Mouse (Mus musculus) layer of hippocampus, adult 2 months (tissue): ENCODE results near the gene Mobp. TPM values are rescaled to one million over a fixed set of nuclear protein-coding genes. Genes with fewer than 3 reads are reported as not detected.
"Not testable (repeated sequence)": the region's sequence is repeated elsewhere in the genome, so short reads cannot be mapped to it uniquely, and the experiment has no call there.

Source experiments
- DNase-seq, 2 experiments: peaks; one replicate each; pipeline ENCODE4 v3.0.0; 2022; ENCODE audit warnings: low spot score in 2 of 2
- H3K27ac ChIP-seq: fragments of 200-600 bp; 2 replicates; pipeline ENCODE4 v1.8.1; 2022
- H3K4me3 ChIP-seq: fragments of 200-600 bp; 2 replicates; pipeline ENCODE4 v1.8.1; 2022; ENCODE audit warnings: mild to moderate bottlenecking
- CTCF ChIP-seq: fragments of 200-600 bp; conservative IDR thresholded peaks from 2 replicates; pipeline ENCODE4 v1.8.1; 2022; ENCODE audit warnings: antibody characterized with exemption, mild to moderate bottlenecking, moderate library complexity
- long read RNA-seq, 2 experiments: library from polyadenylated mRNA; stranded (forward); transcript quantifications; one replicate each; pipeline ENCODE4 v2.0.0; 2021; ENCODE audit warnings: borderline mapping rate in 2 of 2
- total RNA-seq, 2 experiments: library from RNA; stranded (reverse); gene quantifications; 2 replicates each; pipeline ENCODE4 v1.2.3; 2021

Mobp gene
- total RNA-seq = 100 to 1,000 TPM; 305 to 312 TPM
- long read RNA-seq, experiment 1, transcript Mobp-204 (6 exons, 2,609 nt) = major isoform, 76 of 107 reads
- long read RNA-seq, experiment 1, transcript Mobp-201 (4 exons, 1,536 nt) = minor isoform, 9 of 107 reads
- long read RNA-seq, experiment 1, partial matches to known transcripts = 4 of 107 reads
- long read RNA-seq, experiment 1, other reads (novel, unspliced or antisense) = 15 of 107 reads
- long read RNA-seq, experiment 2, transcript Mobp-201 (4 exons, 1,536 nt) = minor isoform, 12 of 131 reads
- long read RNA-seq, experiment 2, transcript Mobp-204 (6 exons, 2,609 nt) = major isoform, 92 of 131 reads
- long read RNA-seq, experiment 2, partial matches to known transcripts = 3 of 131 reads
- long read RNA-seq, experiment 2, other reads (novel, unspliced or antisense) = 19 of 131 reads

GRCm38 (mm10) chr9:120149222-120149828 is at the start of gene Mobp:
Gene Mobp (plus strand): TSS chr9:120149707.
- DNase-seq = peak in 1 of 2 experiments; percentile 28
- peak within 1 kb of the TSS; percentile 27; the same call in 1 of the 2 replicates for H3K4me3 ChIP-seq
- no peak for TF ChIP-seq CTCF
- H3K27ac ChIP-seq = peak within 1 kb of the TSS; percentile 79

GRCm38 (mm10) chr9:120101165-120101564 is 48.3 kb upstream of the Mobp start:
- DNase-seq = no peak
- TF ChIP-seq CTCF = no peak
- Histone ChIP-seq H3K4me3 (no peak overlapping the region), H3K27ac (no peak overlapping the region)

GRCm38 (mm10) chr9:120108953-120109352 is 40.6 kb upstream of the Mobp start:
- not testable (repeated sequence) for H3K4me3 ChIP-seq, H3K27ac ChIP-seq, DNase-seq

- peak; percentile 96 to 97 for DNase-seq
Measured at GRCm38 (mm10) chr9:120110211-120111018, 39.1 kb upstream of the Mobp start, which contains the start of gene Slc25a38. Gene Slc25a38 (plus strand): TSS chr9:120110374.

GRCm38 (mm10) chr9:120111156-120111945 is 38.2 kb upstream of the Mobp start:
- no peak for DNase-seq
- TF ChIP-seq CTCF = no peak
- Histone ChIP-seq H3K27ac (peak overlapping the region; percentile 98), H3K4me3 (peak overlapping the region; percentile 88)

More at GRCm38 (mm10) chr9:120110211-120111018, 39.1 kb upstream of the Mobp start, which contains the start of gene Slc25a38:
- peak; percentile 90 for TF ChIP-seq CTCF
- Histone ChIP-seq H3K4me3 (peak within 1 kb of the TSS; percentile 88), H3K27ac (peak within 1 kb of the TSS; percentile 98)

GRCm38 (mm10) chr9:120112472-120112871 is 37.0 kb upstream of the Mobp start:
- Histone ChIP-seq H3K4me3 (no peak overlapping the region), H3K27ac (no peak overlapping the region)
- TF ChIP-seq CTCF = no peak
- no peak for DNase-seq

- TF ChIP-seq CTCF = no peak
- H3K4me3 ChIP-seq = no peak overlapping the region
- no peak for DNase-seq
- no peak overlapping the region for H3K27ac ChIP-seq
Measured at GRCm38 (mm10) chr9:120113456-120113855, 36.1 kb upstream of the Mobp start.

GRCm38 (mm10) chr9:120114051-120114788 is 35.3 kb upstream of the Mobp start:
- H3K27ac ChIP-seq = no peak overlapping the region
- no peak for TF ChIP-seq CTCF
- H3K4me3 ChIP-seq = no peak overlapping the region
- no peak for DNase-seq

GRCm38 (mm10) chr9:120114789-120115151 is 34.7 kb upstream of the Mobp start:
- Histone ChIP-seq H3K4me3 (no peak overlapping the region), H3K27ac (no peak overlapping the region)
- DNase-seq = no peak
- TF ChIP-seq CTCF = no peak

- no peak overlapping the region for H3K4me3 ChIP-seq
- H3K27ac ChIP-seq = no peak overlapping the region
- no peak for DNase-seq
- no peak for TF ChIP-seq CTCF
Measured at GRCm38 (mm10) chr9:120115580-120115979, 33.9 kb upstream of the Mobp start.

GRCm38 (mm10) chr9:120116184-120116624 is 33.3 kb upstream of the Mobp start:
- Histone ChIP-seq H3K4me3 (no peak overlapping the region), H3K27ac (no peak overlapping the region)
- no peak for TF ChIP-seq CTCF
- no peak for DNase-seq
